Mouse (Mus musculus) inflammation-experienced regulatory T-cells (primary cell): ENCODE data around the gene Foxd4. TPM values are rescaled to one million over a fixed set of nuclear protein-coding genes. Genes with fewer than 3 reads are reported as not detected.

ENCODE experiments used
- polyA plus RNA-seq, 2 experiments: library from polyadenylated mRNA; unstranded; fragments of 100-300 nt; shearing (Covaris generic); gene quantifications; one replicate each; pipeline ENCODE4 v1.2.1; 2017

Foxd4 gene
- under 1 TPM in 1 of 2 experiments, not detected in 1; 0.12 TPM for polyA plus RNA-seq

GRCm38 (mm10) chr19:24900581-24901220, at the start of gene Foxd4:
Foxd4 (minus strand) TSS chr19:24901197.

GRCm38 (mm10) chr19:24875129-24875870, 25.7 kb downstream of the Foxd4 start, which contains the start of gene Gm10053:
Gm10053 (plus strand) TSS chr19:24875686.

GRCm38 (mm10) chr19:24861612-24862451, 39.2 kb downstream of the Foxd4 start, which contains the start of gene Pgm5:
Pgm5 (minus strand) TSS chr19:24861855.

Other genes starting within 250 kb of the Foxd4 start
- gene Tmem252, start 227.2 kb downstream of the Foxd4 start, polyA plus RNA-seq, result not detected
- gene Pgm5, start 39.3 kb downstream of the Foxd4 start, polyA plus RNA-seq, result under 1 TPM; 0.19 to 0.73 TPM
- 100 to 1,000 TPM; 140 to 171 TPM for gene Gm10053, start 25.5 kb downstream of the Foxd4 start, polyA plus RNA-seq
- gene Cbwd1, start 60.4 kb upstream of the Foxd4 start, polyA plus RNA-seq, result 10 to 100 TPM; 15.3 to 22.4 TPM
- gene Dock8, start 98.3 kb upstream of the Foxd4 start, polyA plus RNA-seq, result 100 to 1,000 TPM; 152 to 169 TPM